Mouse (Mus musculus) heart, adult 2 months (tissue): Measurements from ENCODE around the gene Apobec2.

ENCODE experiments used
- CTCF ChIP-seq: fragments of 200-600 bp; IDR thresholded peaks from 2 replicates; pipeline ENCODE4 v1.8.1; 2022; ENCODE audit warnings: antibody characterized with exemption, mild to moderate bottlenecking, moderate library complexity
- EP300 ChIP-seq: fragments of 200-500 bp; IDR thresholded peaks from 2 replicates; pipeline ENCODE4 v1.6.1; 2011; ENCODE audit warnings: low read depth, low read length, control low read depth; ENCODE audit not compliant: insufficient read depth
- POLR2A ChIP-seq: fragments of 200-500 bp; IDR thresholded peaks from 2 replicates; pipeline ENCODE4 v1.6.1; 2011; ENCODE audit warnings: mild to moderate bottlenecking, low read depth, low read length, control low read depth; ENCODE audit not compliant: insufficient read depth

- TF ChIP-seq CTCF (no peak), EP300 (no peak), POLR2A (no peak)
These were observed 13.9 kb downstream of the Apobec2 start for GRCm38 (mm10) chr17:48418781-48419180.
